Mouse (Mus musculus) liver, embryonic 11.5 days (tissue): ENCODE data around the gene Ibsp. TPM values are rescaled to one million over a fixed set of nuclear protein-coding genes. Genes with fewer than 3 reads are reported as not detected.
A peak's percentile ranks its signal among the peaks of the same experiment; 100 is the strongest.

Experiments
- ATAC-seq: fragments of 200-750 bp; cut with Nextera tagmentation; replicated peaks from 2 replicates; pipeline ENCODE4 v1.8.0; 2017; ENCODE audit warnings: moderate number of reproducible peaks, mild to moderate bottlenecking, moderate TSS enrichment, moderate library complexity; ENCODE audit not compliant: low FRiP score
- DNase-seq: peaks from one replicate; pipeline ENCODE4 v3.0.0-alpha.2; 2017; ENCODE audit warnings: low spot score
- H3K27ac ChIP-seq: fragments of 300-500 bp; sonication (generic); 2 replicates; pipeline ENCODE4 v1.5.1; 2014; ENCODE audit warnings: mild to moderate bottlenecking, low read depth, low read length, control low read depth
- H3K27me3 ChIP-seq: fragments of 300-500 bp; sonication (generic); replicated peaks from 2 replicates; pipeline ENCODE4 v1.6.1; 2014; ENCODE audit warnings: low read length, mixed read lengths; ENCODE audit not compliant: control insufficient read depth, insufficient read depth
- H3K36me3 ChIP-seq: fragments of 300-500 bp; sonication (generic); 2 replicates; pipeline ENCODE4 v1.6.1; 2014; ENCODE audit warnings: mild to moderate bottlenecking, low read length, moderate library complexity, mixed read lengths; ENCODE audit not compliant: control insufficient read depth, insufficient read depth
- H3K4me1 ChIP-seq: fragments of 300-500 bp; sonication (generic); replicated peaks from 2 replicates; pipeline ENCODE4 v1.6.1; 2014; ENCODE audit warnings: low read length, mixed read lengths; ENCODE audit not compliant: control insufficient read depth, insufficient read depth
- H3K4me2 ChIP-seq: fragments of 300-500 bp; sonication (generic); 2 replicates; pipeline ENCODE4 v1.6.1; 2014; ENCODE audit warnings: mild to moderate bottlenecking, control low read depth, moderate library complexity
- H3K4me3 ChIP-seq: fragments of 300-500 bp; sonication (generic); 2 replicates; pipeline ENCODE4 v1.5.1; 2014; ENCODE audit warnings: low read depth, low read length, control low read depth
- H3K9ac ChIP-seq: fragments of 300-500 bp; sonication (generic); 2 replicates; pipeline ENCODE4 v1.6.1; 2014; ENCODE audit warnings: low read depth, low read length, control low read depth
- H3K9me3 ChIP-seq: fragments of 300-500 bp; sonication (generic); 2 replicates; pipeline ENCODE4 v1.6.1; 2016; ENCODE audit warnings: low read length, inconsistent platforms, mixed read lengths; ENCODE audit not compliant: control insufficient read depth
- WGBS: fragments of 180-500 bp; shearing (Covaris S2); extraction: QIAGEN DNeasy Blood & Tissue Kit; methylation state at CpG from one replicate; pipeline ENCODE4 v1.1.7; 2014; 5-methylcytosine and 5-hydroxymethylcytosine counted together
- polyA plus RNA-seq: library from polyadenylated mRNA; unstranded; fragments of >200 nt; fragmentation: Nextera tagmentation; extraction: Ambion mirVana; gene quantifications from 2 replicates; pipeline ENCODE4 v1.2.1, GENCODE M21; 2014

Ibsp gene
- polyA plus RNA-seq, 1 experiment from 2014 or later, result not detected

DNA sequence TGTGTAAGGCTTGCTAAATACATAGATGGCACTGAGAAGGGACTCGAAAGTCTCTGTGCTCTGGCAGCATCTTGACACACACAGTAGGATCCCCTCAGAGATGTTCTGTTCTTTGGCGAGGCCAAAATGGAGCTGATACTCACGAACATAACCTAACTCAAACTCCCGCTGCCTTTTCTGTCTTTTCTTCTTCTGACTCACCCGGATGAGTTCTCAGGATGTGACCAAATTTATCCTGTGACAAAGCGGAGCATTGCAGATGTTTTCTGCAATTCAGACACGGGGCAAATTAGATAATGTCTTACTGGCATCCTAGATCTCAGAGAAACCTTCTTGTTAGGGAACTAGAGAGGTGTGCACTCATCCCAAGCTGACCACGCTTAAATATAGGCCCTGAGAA, 28.4 kb downstream of the Ibsp start:
- Histone ChIP-seq H3K27ac (no peak overlapping the region), H3K27me3 (no peaks in the 10 kb centered on the region), H3K4me1 (no peaks in the 10 kb centered on the region), H3K36me3 (no peaks in the 10 kb centered on the region), H3K4me2 (no peak overlapping the region), H3K9me3 (no peaks in the 10 kb centered on the region), H3K9ac (no peak overlapping the region), H3K4me3 (no peak overlapping the region)
- 71% methylated on average over 8 of the region's 8 CpGs for WGBS
- DNase-seq (no peak), ATAC-seq (no peak)

DNA sequence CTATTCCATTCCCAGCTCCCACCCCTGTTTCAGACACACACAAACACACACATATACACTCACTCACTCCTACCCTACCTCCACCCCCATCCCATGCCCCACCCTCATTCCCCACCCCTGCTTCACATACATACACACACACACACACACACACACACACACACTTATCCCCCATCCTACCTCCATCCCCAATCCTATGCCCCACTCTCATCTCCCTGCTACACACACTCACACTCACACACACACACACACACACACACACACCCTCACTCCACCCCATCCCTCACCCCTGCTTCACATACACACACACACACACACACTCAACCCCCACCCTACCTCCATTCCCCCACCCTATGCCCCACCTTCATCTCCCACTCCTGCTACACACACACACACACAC, 28.9 kb downstream of the Ibsp start:
- Histone ChIP-seq H3K4me1 (no peaks in the 10 kb centered on the region), H3K4me2 (no peak overlapping the region), H3K9me3 (no peaks in the 10 kb centered on the region), H3K27ac (no peak overlapping the region), H3K9ac (no peak overlapping the region), H3K36me3 (no peaks in the 10 kb centered on the region), H3K4me3 (no peak overlapping the region), H3K27me3 (no peaks in the 10 kb centered on the region)
- DNase-seq (no peak), ATAC-seq (no peak)

DNA sequence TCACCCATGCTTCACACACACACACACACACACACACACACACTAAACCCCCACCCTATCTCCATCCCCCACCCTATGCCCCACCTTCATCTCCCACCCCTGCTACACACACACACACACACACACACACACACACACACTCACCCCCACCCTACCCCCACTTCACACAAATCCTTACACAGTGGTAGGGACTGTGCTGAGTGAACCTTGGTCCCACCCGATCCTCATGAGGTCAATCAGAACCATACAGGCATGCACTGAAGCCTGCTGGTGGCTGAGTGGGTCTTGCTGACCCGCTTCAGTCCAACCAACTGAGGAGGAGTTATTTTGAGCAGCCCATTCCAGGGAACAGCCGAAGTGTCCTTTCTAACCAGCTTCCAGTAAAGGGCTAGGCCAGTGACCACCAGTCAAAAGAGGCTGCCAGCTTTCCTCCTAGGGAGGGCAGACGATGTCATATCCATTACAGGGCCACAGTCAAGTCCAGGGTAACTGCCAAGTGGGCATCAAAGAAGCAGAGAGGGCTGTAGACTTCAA, 29.4 kb downstream of the Ibsp start:
- Histone ChIP-seq H3K27ac (no peak overlapping the region), H3K9ac (no peak overlapping the region), H3K36me3 (no peaks in the 10 kb centered on the region), H3K9me3 (no peaks in the 10 kb centered on the region), H3K4me2 (no peak overlapping the region), H3K4me1 (no peaks in the 10 kb centered on the region), H3K4me3 (no peak overlapping the region), H3K27me3 (no peaks in the 10 kb centered on the region)
- DNase-seq (no peak), ATAC-seq (no peak; the same call in 1 of the 2 replicates)
- WGBS, result 72% methylated on average over 4 of the region's 4 CpGs

DNA sequence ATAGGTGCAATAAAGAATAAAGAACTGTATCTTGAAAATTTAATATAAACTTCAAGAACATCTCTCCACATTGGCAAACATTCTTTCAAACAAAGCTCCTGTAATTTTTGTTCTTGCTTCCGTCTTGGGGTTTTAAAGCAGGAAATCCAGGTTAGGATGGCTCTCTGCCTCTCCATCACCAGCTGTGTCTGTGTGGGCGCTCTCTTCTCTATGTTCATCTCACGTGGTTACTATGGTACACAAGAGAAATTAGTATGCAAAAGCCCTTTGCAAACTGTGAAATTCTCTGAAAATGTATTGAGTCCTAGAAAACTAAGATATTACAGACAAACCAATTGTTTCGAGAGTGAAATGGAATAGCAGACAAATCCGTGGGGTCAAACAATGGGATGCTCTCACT, 30.4 kb downstream of the Ibsp start:
- no peak overlapping the region for H3K27ac ChIP-seq
- no peak overlapping the region for H3K9ac ChIP-seq
- H3K36me3 ChIP-seq, result no peaks in the 10 kb centered on the region
- H3K4me2 ChIP-seq, result no peak overlapping the region
- no peak overlapping the region for H3K4me3 ChIP-seq
- no peak for DNase-seq
- H3K4me1 ChIP-seq, result no peaks in the 10 kb centered on the region
- 74% methylated on average over 5 of the region's 5 CpGs for WGBS
- H3K27me3 ChIP-seq, result no peaks in the 10 kb centered on the region
- H3K9me3 ChIP-seq, result no peaks in the 10 kb centered on the region
- ATAC-seq, result no peak

DNA sequence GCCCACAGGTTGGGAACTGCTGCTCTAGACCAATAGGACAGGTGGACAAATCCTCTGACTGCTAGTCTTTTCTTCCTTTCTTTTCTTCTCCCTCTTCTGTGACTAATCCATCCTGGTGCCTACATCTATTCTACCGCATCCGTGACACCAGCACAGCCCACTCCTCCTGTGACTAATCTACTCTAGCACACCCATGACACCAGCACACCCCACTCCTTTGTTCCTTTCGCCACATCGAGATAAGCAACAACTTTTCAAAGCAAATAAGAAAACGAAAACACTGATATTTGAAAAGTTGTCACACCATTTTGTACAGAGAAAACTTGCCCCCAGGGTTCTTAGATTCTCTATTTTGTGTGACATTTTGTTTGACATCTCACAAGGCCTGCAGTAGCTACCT, 31.1 kb downstream of the Ibsp start:
- no peak for DNase-seq
- Histone ChIP-seq H3K4me2 (no peak overlapping the region), H3K9me3 (no peaks in the 10 kb centered on the region), H3K27ac (no peak overlapping the region), H3K27me3 (no peaks in the 10 kb centered on the region), H3K36me3 (no peaks in the 10 kb centered on the region), H3K9ac (no peak overlapping the region), H3K4me1 (no peaks in the 10 kb centered on the region), H3K4me3 (no peak overlapping the region)
- WGBS, result 76% methylated on average over 5 of the region's 5 CpGs
- no peak for ATAC-seq

DNA sequence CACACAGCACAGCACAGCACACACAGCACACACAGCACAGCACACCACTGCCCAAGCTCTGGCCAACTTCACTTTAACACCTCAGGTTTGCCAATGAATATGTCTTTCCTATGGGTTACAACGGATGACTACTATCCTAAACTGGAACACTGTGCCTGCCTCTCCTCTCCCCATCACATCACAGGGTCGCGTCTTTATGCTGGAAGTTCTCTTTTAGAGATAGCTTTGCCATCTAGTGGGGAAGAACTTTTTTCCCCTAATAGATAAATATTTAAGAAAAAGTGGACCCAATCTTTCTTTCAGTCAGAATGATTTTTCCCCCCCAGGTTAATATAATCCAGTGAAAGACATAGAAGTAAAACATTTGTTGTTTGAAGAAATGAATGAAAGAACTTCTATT, 33.3 kb downstream of the Ibsp start:
- WGBS, result 66% methylated on average over 3 of the region's 3 CpGs
- H3K4me2 ChIP-seq, result no peak overlapping the region
- no peak for DNase-seq

DNA sequence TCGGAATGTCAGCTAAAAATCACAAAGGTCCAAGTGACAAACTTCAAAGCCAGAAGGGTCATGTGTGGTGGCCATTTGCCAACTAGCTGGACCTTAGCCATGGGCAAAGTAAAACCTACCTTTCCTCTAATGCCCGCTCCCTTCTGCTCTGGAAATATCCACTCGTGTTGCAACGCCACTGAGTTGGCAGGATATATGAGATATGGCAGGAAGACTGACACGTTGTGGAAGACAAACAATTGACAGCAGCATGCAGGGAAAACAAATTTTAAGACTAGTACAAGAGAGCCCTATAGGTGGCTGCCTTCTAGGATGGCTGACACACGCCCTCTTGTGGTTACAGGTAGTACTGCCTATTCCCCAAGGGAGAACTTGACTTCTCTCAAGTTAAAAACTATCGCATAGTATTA, 34.3 kb downstream of the Ibsp start:
- H3K27ac ChIP-seq, result no peak overlapping the region
- H3K9me3 ChIP-seq, result no peaks in the 10 kb centered on the region
- no peak overlapping the region for H3K9ac ChIP-seq
- no peak for DNase-seq
- no peak overlapping the region for H3K4me2 ChIP-seq
- H3K4me1 ChIP-seq, result no peaks in the 10 kb centered on the region
- ATAC-seq, result peak; percentile 58; the same call in 1 of the 2 replicates
- no peak overlapping the region for H3K4me3 ChIP-seq
- H3K27me3 ChIP-seq, result no peaks in the 10 kb centered on the region
- 41% methylated on average over 7 of the region's 7 CpGs for WGBS
- H3K36me3 ChIP-seq, result no peaks in the 10 kb centered on the region

More for the DNA sequence above, 33.3 kb downstream of the Ibsp start:
- no peak overlapping the region for H3K9ac ChIP-seq
- no peaks in the 10 kb centered on the region for H3K9me3 ChIP-seq
- H3K4me1 ChIP-seq, result no peaks in the 10 kb centered on the region
- no peaks in the 10 kb centered on the region for H3K27me3 ChIP-seq
- H3K27ac ChIP-seq, result no peak overlapping the region
- no peak for ATAC-seq
- no peak overlapping the region for H3K4me3 ChIP-seq
- no peaks in the 10 kb centered on the region for H3K36me3 ChIP-seq

DNA sequence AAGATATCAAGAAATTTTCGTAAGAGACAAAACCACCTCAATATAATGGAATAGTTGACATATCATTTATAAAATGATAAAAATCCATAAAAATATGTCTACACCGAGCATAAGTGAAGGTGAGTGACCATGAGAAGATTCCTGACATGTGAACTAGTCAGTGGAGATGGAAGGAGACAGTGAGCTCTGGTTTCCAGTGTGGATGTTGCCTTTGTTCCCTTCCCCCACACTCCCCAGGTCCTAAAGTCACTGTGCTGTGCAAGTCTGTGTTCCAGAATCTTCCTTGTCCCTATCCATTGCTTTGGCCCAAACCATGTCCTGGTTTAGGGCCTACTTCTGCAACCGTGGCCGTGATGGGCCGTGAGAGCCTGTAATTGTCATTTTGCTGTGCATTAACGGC, 34.7 kb downstream of the Ibsp start:
- Histone ChIP-seq H3K27me3 (no peaks in the 10 kb centered on the region), H3K27ac (no peak overlapping the region), H3K4me2 (no peak overlapping the region), H3K4me1 (no peaks in the 10 kb centered on the region), H3K9me3 (no peaks in the 10 kb centered on the region), H3K9ac (no peak overlapping the region), H3K36me3 (no peaks in the 10 kb centered on the region), H3K4me3 (no peak overlapping the region)
- no peak for ATAC-seq
- no peak for DNase-seq
- WGBS, result 71% methylated on average over 6 of the region's 6 CpGs

DNA sequence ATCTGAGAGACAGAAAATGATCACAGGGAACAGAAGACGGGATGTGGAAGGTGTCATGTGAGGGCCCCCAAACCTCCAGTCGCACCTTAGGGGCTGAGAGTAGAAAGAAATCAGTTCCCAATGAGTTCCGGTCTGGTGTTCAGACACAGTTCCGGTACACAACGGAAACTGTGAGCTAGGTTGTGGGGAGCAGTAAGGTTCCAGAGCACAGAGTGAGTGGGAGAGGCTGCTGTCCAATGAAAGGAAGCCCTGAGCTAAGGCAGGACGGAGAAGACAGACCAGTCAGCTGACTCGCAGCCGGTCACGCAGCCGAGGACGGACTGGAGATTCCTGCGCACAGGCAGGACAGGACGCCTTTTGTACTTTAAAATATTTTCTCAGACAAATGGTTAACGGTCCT, 35.5 kb downstream of the Ibsp start:
- no peaks in the 10 kb centered on the region for H3K9me3 ChIP-seq
- H3K4me1 ChIP-seq, result no peaks in the 10 kb centered on the region
- no peak overlapping the region for H3K4me2 ChIP-seq
- no peak overlapping the region for H3K27ac ChIP-seq
- H3K4me3 ChIP-seq, result no peak overlapping the region
- DNase-seq, result no peak
- H3K36me3 ChIP-seq, result no peaks in the 10 kb centered on the region
- no peak for ATAC-seq
- WGBS, result 84% methylated on average over 14 of the region's 14 CpGs
- H3K27me3 ChIP-seq, result no peaks in the 10 kb centered on the region
- no peak overlapping the region for H3K9ac ChIP-seq
